Mouse (Mus musculus) mouse trophoblast stem cell (cell line): ENCODE measurements at regions not wholly inside any gene's neighbourhood (a gene's known extent, or its start where the extent isn't known, plus 50 kb on each side); places are given as distances from the start of the nearest gene placed in this dataset.

Experiments
- in situ Hi-C, 2 experiments: fragments of 300-500 bp; cut with MseI, MboI; formaldehyde crosslinking; loops; 2 replicates in 1 of 2; 3 replicates in 1 of 2; pipeline ENCODE4 v1.15.1; 2025

DNA sequence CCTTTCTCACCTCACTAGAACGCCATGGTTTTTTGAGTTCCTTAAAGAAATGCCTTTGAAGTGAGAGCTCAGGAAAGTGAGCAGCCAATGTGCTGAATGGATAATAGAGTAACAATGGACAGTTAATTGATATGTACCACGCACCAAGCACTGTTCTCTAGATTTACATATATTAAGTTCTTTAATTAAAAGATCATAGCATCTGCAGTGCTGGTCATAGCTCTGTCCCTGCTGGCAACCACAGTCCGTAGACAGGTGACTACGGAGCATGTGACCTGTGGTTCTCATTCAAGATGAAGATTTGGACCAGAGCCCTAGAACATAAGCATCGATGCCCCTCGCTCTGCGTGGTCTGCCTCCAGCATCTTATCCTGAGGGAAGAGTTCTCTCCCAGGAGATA, 378.5 kb downstream of the Rapgef2 start:
- in situ Hi-C loops: no loop called here

DNA sequence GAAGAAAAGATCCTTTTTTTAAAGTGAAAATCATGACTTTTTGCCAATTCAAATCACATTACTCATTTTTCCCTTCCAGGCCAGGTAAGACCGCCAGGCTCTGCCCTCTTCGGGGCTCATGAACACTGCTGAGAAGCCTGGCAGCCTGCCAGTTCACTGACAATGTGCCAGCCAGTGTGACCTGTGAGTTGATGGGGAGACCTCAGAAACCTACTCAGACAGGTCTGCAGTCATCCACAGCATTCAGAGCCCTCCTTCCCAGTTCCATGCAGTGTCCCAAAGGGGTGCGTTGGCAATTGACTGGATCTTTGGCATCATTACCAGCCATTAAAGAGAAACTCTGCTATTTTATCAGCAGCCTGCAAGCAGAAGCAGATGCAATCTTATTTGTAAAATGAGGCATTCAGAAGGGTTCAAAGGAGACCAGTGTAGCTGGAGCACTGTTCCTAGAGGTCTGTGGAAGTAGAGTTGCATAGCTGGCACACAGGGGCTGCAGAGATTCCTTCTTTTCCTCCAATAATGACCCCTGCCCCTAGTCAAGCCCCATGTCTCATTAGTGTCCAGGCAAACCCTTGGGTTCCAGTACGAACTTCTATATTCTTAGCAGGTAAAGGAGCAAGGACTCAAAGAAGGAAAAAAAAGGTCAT, 384.4 kb downstream of the Rapgef2 start:
- in situ Hi-C loops: no loop called here

GRCm38 (mm10) chr3:78901016-78901837, 385.1 kb downstream of the Rapgef2 start:
- in situ Hi-C loops: no loop called here

- in situ Hi-C loops: no loop called here
Measured at GRCm38 (mm10) chr3:78899446-78900230, 386.7 kb downstream of the Rapgef2 start.

GRCm38 (mm10) chr3:78889326-78889725, 397.0 kb downstream of the Rapgef2 start:
- in situ Hi-C loops: no loop called here

GRCm38 (mm10) chr3:78884715-78885114, 401.6 kb downstream of the Rapgef2 start:
- in situ Hi-C loops: no loop called here

GRCm38 (mm10) chr3:78884029-78884428, 402.3 kb downstream of the Rapgef2 start:
- in situ Hi-C loops: no loop called here

DNA sequence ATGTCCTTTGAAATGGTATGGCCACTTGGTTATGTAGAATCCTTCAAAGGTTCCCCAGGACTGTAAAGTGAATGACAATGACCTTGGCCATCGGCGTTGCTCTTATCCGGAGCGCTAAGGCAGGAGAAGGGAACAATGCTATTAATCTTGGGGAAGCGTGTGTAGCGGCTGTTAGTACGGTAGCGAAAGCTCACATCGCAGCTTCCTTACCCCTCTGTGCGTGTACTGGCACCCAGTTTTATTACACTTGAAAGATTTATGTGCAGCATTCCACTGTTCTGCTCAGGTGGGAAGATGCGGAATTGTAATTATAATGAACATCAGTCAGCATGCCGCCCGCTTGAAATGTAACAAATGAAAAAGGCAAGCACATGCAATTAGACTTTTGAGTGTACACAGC, 406.2 kb downstream of the Rapgef2 start:
- in situ Hi-C loops: no loop called here

- in situ Hi-C loops: no loop called here
Measured at GRCm38 (mm10) chr3:78877323-78877722, 409.0 kb downstream of the Rapgef2 start.

- in situ Hi-C loops: no loop called here
Measured at GRCm38 (mm10) chr3:78866896-78867295, 419.4 kb downstream of the Rapgef2 start.

GRCm38 (mm10) chr3:78866083-78866726, 420.1 kb downstream of the Rapgef2 start:
- in situ Hi-C loops: no loop called here

DNA sequence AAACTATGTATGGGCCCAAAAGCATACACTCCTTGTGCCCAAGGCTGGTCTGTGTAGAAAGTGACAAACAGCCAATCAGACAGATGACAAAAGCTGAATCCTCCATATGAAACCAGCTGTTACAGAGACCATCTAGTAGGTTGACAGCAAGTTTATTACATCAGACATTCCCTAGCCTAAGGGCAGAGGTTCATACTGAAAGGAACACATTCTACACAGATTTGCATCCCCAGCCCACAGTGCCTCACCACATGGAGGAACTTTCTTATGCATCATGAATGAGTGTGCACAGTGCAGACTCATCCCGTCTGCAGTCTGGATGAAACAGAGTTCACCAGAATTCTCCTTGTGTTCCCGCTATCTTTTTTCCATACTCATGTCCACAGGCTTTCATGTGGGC, 423.3 kb downstream of the Rapgef2 start:
- in situ Hi-C loops: no loop called here

DNA sequence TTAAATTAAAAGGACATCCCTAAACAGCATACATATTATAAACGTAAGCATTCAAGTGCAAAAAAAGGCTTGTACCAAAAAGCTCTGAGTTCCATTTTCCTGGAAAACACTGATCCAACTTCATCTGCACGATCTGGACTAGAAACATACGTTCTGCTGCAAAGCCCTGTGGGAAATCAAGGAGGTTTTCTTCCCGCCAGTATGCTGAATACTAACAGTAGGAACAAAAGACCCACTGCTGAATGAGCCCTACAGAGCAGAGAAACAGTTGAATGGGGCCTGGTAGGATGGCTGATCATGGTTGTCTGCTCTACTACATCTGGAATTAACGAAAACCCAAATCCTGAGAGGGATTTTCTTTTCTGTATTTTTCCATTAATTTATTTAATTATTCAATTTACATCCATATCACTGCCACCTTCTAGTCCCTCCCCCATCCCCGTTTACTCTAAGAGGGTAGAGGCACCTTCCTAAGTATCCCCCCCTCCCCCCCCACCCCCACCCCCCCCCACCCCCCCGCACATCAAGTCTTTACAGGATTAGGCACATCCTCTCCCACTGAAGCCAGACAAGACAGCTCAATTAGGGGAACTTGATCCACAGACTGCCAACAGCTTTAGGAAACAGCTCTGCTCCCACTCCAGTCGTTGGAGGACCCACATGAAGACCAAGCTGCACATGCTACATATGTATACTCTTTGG, 439.5 kb downstream of the Rapgef2 start:
- in situ Hi-C loops: no loop called here

- in situ Hi-C loops: no loop called here
Measured at GRCm38 (mm10) chr3:78841173-78841572, 445.1 kb downstream of the Rapgef2 start.

DNA sequence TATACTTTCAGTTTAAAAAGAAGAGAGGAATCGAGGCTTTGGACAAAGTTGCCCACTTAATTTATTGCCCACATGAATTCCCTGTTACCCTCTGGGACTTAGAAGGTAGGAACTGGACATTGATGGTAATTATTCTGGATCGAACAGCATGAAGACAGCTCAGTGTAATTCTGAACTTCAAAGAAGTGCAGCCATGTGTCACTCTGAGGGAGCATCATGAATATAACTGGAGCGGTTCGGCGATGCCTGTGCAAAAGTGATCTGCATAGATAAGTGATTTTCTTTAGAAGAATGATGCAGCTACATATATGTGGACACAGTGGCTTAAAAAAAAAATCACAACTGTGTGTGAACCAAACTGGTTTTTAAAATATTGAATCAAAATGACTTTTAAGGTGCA, 449.5 kb downstream of the Rapgef2 start:
- in situ Hi-C loops: no loop called here

DNA sequence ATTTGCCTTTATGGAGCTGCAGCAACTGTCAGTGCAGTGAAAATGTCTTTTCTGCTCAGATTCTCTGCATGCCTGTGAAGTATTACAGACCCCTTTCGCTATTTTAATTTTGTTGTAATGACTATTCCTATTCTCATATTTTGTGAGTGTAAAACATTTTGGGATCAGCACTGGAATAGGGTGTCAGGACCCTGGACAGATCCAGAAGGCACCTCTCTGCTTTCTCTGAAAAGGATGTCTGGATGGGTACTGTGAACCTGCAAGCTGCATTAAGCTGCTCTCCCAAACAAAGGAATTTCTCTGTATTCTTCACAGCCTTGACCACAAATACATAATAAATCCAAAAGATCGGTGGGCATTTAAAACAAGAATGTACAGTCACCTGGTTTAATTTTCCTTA, 460.8 kb downstream of the Rapgef2 start:
- in situ Hi-C loops: no loop called here

GRCm38 (mm10) chr3:78812425-78812824, 473.9 kb downstream of the Rapgef2 start:
- in situ Hi-C loops: no loop called here

DNA sequence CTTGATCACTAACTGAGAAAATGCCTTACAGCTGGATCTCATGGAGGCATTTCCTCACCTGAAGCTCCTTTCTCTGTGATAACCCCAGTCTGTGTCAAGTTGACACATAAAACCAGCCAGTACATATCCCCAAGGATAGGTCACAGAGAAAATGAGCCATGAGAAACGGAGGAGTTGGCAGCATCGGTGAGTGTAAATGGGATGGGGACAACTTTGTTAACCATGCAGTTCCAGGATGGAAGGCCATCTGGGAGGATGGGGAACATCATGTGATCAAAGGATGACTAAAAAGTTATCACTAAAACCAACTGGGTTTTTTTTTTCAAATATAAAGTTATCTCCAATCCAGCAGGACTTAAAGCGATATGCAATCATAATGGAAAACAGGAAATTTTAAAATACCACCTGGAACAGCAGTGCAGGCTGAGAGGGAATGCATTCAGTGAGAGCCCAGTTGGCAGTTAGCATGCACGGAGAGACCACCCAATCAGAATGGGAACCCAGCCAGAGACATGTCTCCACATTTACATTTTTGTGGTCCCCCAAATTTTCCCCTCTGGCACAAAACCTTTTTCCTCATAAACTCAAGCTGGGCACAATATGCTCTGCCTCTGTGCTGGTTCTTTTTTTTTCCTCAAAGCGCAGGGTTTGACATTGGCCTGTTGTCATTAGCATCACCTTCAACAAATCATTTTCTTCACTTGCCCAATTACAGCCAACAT, 475.7 kb downstream of the Rapgef2 start:
- in situ Hi-C loops: no loop called here

DNA sequence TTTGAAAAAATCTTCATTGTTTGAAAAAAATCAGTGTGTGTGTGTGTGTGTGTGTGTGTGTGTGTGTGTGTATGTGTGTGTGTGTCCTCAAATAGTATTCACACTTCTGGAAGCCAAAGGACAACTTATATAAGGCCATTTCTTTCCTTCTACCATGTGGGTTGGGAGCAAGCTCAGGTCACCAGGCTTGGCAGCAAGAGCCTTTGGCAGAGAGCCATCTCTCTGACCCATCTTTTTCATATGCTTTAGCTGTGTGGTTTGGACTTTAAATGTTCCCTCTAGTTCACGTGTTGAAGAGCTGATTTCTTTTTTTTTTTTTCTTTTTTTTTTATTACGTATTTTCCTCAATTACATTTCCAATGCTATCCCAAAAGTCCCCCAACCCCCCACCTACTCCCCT, 483.1 kb downstream of the Rapgef2 start:
- in situ Hi-C loops: no loop called here

DNA sequence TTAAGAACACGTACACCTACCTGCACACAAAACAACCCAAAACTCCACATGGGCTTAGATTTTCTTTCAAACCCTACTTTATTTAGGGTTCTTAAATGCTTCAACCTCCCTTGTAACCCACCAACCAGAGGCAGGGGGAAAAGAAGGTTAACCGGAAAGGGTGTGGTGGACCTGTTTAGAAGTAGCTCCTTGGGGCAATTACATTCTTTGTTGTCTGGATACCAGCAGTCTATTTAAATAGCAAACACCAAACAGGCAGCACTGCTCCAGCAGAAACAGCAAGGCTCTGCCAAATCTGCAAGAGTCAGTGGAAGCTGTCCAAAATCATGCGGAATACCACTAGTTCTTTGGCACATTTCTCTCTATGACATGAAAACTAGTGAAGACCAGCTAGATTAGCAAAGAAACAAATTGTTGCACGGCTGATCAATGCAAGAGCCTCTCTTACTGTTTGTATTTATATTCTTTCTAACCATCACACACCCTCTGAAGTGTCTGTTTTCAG, 490.3 kb downstream of the Rapgef2 start:
- in situ Hi-C loops: no loop called here
